Mouse (Mus musculus): ENCODE measurements around the gene Cadps. TPM values are rescaled to one million over a fixed set of nuclear protein-coding genes. Genes with fewer than 3 reads are reported as not detected.

Cadps gene
- total and polyA plus RNA-seq, 3 experiments, result 0.09 to 0.16 TPM; not detected in 1

DNA sequence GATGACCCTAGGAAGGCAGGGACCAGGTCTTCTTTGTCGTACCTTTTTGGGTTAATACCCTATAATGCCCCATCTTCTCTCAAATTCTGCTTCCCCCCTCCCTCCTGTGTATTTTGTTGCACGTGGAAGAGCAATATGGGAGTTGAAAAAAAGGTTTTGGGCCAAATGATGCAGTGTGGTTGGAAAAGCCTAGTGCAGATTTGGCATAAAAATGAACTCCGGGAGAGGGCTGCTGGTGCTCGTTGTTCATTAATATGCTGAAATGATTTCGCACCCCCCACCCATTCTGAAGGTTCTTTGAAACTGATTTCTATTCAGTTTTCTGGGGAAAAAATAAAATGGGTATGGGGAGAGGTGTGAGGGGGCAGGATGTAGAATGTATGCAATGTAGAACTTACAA lies 295.6 kb downstream of the Cadps start:
- H3K79me2 ChIP-seq (replicated peaks; ENCODE audit: control insufficient read depth, insufficient read depth, low read length), result no peaks in the 10 kb centered on the region
- no peaks in the 10 kb centered on the region for H3K27me3 ChIP-seq (ENCODE audit: control insufficient read depth, insufficient read depth, low read length)
- H3K4me1 ChIP-seq (ENCODE audit: control insufficient read depth, insufficient read depth, low read length), result no peaks in the 10 kb centered on the region
- intact Hi-C loops (cut with DNase I), result no loop called here
- H3K36me3 ChIP-seq (ENCODE audit: control insufficient read depth, insufficient read depth, low read length), result no peaks in the 10 kb centered on the region
- no peak overlapping the region for H3K4me3 ChIP-seq
- no peak for TF ChIP-seq EP300 (IDR thresholded peaks at IDR 0.05; ENCODE audit: insufficient read depth, low read depth, low read length)
- no peak for TF ChIP-seq POLR2A (IDR thresholded peaks at IDR 0.05; ENCODE audit: insufficient read depth, low read depth, low read length)
- no peak for TF ChIP-seq CTCF (IDR thresholded peaks at IDR 0.05)
- WGBS, result 67% methylated on average over 5 of the region's 5 CpGs
- H3K27ac ChIP-seq, result no peak overlapping the region
- H3K9ac ChIP-seq (ENCODE audit: low read depth, low read length), result no peak overlapping the region
- DNase-seq, result no peak

DNA sequence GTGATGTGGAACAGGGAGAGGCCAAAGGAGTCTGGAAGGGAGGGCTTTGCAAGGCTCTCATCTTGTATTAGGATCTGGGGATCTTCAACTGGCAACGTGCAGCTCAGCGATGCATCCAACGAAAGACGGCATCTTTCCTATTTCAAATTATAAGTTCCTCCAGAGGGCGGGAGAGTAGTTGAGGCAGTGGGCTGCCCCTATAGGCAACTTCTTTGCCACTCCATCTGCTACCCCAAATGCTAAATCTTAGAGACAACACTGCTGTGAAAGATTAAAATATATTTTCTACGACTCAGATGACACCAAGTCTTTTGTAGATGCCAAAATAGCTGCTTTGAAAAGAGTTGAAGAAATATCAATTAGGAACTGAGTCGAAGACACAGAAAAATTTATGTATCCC lies 315.9 kb downstream of the Cadps start:
- no peaks in the 10 kb centered on the region for H3K36me3 ChIP-seq (ENCODE audit: control insufficient read depth, insufficient read depth, low read length)
- no peaks in the 10 kb centered on the region for H3K27me3 ChIP-seq (ENCODE audit: control insufficient read depth, insufficient read depth, low read length)
- TF ChIP-seq EP300 (IDR thresholded peaks at IDR 0.05; ENCODE audit: insufficient read depth, low read depth, low read length) (no peak), POLR2A (IDR thresholded peaks at IDR 0.05; ENCODE audit: insufficient read depth, low read depth, low read length) (no peak), CTCF (IDR thresholded peaks at IDR 0.05) (no peak)
- H3K27ac ChIP-seq, result no peak overlapping the region
- no peak overlapping the region for H3K4me3 ChIP-seq
- no peak for DNase-seq
- 80% methylated on average over 7 of the region's 7 CpGs for WGBS
- H3K4me1 ChIP-seq (ENCODE audit: control insufficient read depth, insufficient read depth, low read length), result no peaks in the 10 kb centered on the region
- no peak overlapping the region for H3K9ac ChIP-seq (ENCODE audit: low read depth, low read length)
- intact Hi-C loops (cut with DNase I), result no loop called here
- no peaks in the 10 kb centered on the region for H3K79me2 ChIP-seq (replicated peaks; ENCODE audit: control insufficient read depth, insufficient read depth, low read length)

DNA sequence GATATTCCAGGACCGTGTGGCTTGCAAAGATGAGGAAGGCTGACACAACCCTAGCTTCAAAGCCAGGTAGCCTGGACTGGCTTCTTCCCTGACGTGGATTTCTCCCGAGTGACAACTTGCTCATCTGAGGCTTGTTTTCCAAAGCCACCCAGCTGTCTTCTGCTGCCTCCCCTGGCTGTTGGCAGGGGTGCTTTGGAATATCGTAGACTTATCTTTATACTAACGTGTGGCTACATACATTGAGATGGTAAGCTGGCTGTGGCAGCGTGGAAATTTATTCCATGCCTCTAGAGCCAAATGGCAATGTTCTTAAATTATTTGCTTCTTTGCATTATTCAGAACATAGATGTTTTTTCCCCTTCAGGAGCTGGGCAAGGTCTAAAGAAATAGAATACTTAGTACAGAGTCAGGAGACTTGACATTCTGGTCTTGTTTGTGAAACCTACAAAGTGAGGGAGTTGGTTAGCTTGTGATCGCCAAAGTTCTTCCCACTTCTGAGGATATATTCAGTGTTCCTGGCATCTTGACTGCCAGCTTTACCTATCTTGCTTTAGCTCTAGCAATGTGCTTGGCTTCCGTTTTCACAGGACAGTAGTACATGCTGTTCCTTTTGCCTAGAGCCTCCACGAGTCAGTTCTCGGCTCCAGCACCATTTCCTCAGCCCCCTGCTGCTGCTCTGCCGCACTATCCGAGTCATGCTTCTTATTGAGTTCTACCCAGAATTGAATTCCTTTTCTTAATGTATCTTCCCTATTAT lies 318.5 kb downstream of the Cadps start:
- intact Hi-C loops (cut with DNase I), result no loop called here
- Histone ChIP-seq H3K27ac (no peak overlapping the region), H3K27me3 (ENCODE audit: control insufficient read depth, insufficient read depth, low read length) (no peaks in the 10 kb centered on the region), H3K79me2 (replicated peaks; ENCODE audit: control insufficient read depth, insufficient read depth, low read length) (no peaks in the 10 kb centered on the region), H3K36me3 (ENCODE audit: control insufficient read depth, insufficient read depth, low read length) (no peaks in the 10 kb centered on the region), H3K4me3 (no peak overlapping the region), H3K4me1 (ENCODE audit: control insufficient read depth, insufficient read depth, low read length) (no peaks in the 10 kb centered on the region), H3K9ac (ENCODE audit: low read depth, low read length) (no peak overlapping the region)
- no peak for DNase-seq
- 68% methylated on average over 12 of the region's 12 CpGs for WGBS
- TF ChIP-seq POLR2A (IDR thresholded peaks at IDR 0.05; ENCODE audit: insufficient read depth, low read depth, low read length), result no peak
- no peak for TF ChIP-seq CTCF (IDR thresholded peaks at IDR 0.05)
- TF ChIP-seq EP300 (IDR thresholded peaks at IDR 0.05; ENCODE audit: insufficient read depth, low read depth, low read length), result no peak

DNA sequence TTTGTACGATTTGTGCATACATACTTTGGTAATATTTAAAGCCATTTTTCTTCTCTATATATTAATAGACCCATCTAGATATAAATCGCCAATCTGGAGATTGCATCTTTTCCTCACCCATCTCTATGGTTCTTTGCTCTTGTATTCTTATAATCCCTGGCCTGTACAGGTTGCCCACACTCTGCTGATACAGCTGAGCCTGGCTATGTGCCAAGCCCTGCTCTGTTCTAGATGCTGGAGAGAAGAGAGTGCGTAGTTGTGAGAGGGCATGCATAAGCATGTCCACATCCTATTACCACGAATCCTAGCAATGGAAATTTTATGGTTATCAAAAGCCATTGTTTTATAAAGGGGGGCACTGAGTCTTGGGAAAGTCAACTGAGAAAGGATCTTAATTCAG lies 360.7 kb downstream of the Cadps start:
- WGBS, result 64% methylated on average over 4 of the region's 4 CpGs
- H3K79me2 ChIP-seq (replicated peaks; ENCODE audit: control insufficient read depth, insufficient read depth, low read length), result no peaks in the 10 kb centered on the region
- no peaks in the 10 kb centered on the region for H3K4me1 ChIP-seq (ENCODE audit: control insufficient read depth, insufficient read depth, low read length)
- H3K9ac ChIP-seq (ENCODE audit: low read depth, low read length), result no peak overlapping the region
- no peak overlapping the region for H3K27ac ChIP-seq
- TF ChIP-seq CTCF (IDR thresholded peaks at IDR 0.05) (no peak), POLR2A (IDR thresholded peaks at IDR 0.05; ENCODE audit: insufficient read depth, low read depth, low read length) (no peak), EP300 (IDR thresholded peaks at IDR 0.05; ENCODE audit: insufficient read depth, low read depth, low read length) (no peak)
- no peaks in the 10 kb centered on the region for H3K36me3 ChIP-seq (ENCODE audit: control insufficient read depth, insufficient read depth, low read length)
- no peak for DNase-seq
- intact Hi-C loops (cut with DNase I), result no loop called here
- no peak overlapping the region for H3K4me3 ChIP-seq
- no peaks in the 10 kb centered on the region for H3K27me3 ChIP-seq (ENCODE audit: control insufficient read depth, insufficient read depth, low read length)

DNA sequence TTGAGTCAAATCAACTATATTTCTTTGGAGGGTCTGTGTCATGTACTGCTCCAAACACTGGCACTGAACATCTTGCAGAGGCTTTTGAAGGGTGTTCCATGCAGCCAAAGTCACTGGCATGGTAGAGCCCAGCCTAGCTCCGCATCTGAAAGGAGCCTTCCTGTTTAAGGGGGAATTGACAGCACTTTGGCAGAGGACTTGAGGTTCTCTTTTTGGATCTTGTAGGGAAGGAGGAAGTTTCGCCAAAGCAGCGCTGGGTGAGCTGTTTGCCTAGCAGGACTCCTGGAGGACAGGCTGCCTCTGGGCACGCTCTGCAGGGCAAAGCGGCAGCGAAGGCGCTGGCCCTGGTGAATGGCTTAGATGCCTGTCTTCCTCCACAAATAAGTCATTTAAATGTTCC lies 363.2 kb downstream of the Cadps start:
- DNase-seq, result no peak
- Histone ChIP-seq H3K79me2 (replicated peaks; ENCODE audit: control insufficient read depth, insufficient read depth, low read length) (no peaks in the 10 kb centered on the region), H3K27ac (no peak overlapping the region), H3K27me3 (ENCODE audit: control insufficient read depth, insufficient read depth, low read length) (no peaks in the 10 kb centered on the region), H3K36me3 (ENCODE audit: control insufficient read depth, insufficient read depth, low read length) (no peaks in the 10 kb centered on the region), H3K4me3 (no peak overlapping the region), H3K9ac (ENCODE audit: low read depth, low read length) (no peak overlapping the region), H3K4me1 (ENCODE audit: control insufficient read depth, insufficient read depth, low read length) (no peaks in the 10 kb centered on the region)
- intact Hi-C loops (cut with DNase I), result no loop called here
- 52% methylated on average over 7 of the region's 7 CpGs for WGBS
- TF ChIP-seq EP300 (IDR thresholded peaks at IDR 0.05; ENCODE audit: insufficient read depth, low read depth, low read length) (no peak), POLR2A (IDR thresholded peaks at IDR 0.05; ENCODE audit: insufficient read depth, low read depth, low read length) (no peak), CTCF (IDR thresholded peaks at IDR 0.05) (no peak)

DNA sequence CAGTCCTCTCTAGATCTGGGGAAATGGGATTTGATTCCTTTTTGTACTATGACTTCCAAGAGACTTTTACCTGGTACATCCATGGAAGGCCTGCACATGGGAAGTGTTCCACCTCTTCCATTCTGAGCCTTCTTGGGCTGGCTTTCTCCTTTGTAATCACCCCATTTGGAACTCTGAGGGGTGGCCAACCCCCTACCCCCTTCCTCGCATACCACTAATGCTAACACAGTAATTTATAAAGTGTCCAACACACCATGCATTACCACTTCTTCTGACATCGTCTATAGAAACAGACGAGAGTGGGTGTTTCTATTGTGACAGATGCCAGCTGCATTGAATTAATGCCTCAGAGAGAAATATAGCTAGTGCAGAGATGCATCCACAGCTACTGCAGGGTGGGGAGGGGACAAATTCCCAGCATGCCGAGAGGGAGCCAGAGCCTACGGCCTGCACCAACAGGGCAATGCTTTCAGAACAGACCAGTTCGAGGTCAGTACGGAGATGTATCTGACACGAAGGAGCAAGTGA lies 367.8 kb downstream of the Cadps start:
- H3K27me3 ChIP-seq (ENCODE audit: control insufficient read depth, insufficient read depth, low read length), result no peaks in the 10 kb centered on the region
- no peaks in the 10 kb centered on the region for H3K79me2 ChIP-seq (replicated peaks; ENCODE audit: control insufficient read depth, insufficient read depth, low read length)
- no peak for DNase-seq
- H3K4me1 ChIP-seq (ENCODE audit: control insufficient read depth, insufficient read depth, low read length), result no peaks in the 10 kb centered on the region
- 82% methylated on average over 8 of the region's 8 CpGs for WGBS
- no peak overlapping the region for H3K27ac ChIP-seq
- TF ChIP-seq CTCF (IDR thresholded peaks at IDR 0.05) (no peak), EP300 (IDR thresholded peaks at IDR 0.05; ENCODE audit: insufficient read depth, low read depth, low read length) (no peak), POLR2A (IDR thresholded peaks at IDR 0.05; ENCODE audit: insufficient read depth, low read depth, low read length) (no peak)
- no peaks in the 10 kb centered on the region for H3K36me3 ChIP-seq (ENCODE audit: control insufficient read depth, insufficient read depth, low read length)
- H3K9ac ChIP-seq (ENCODE audit: low read depth, low read length), result no peak overlapping the region
- intact Hi-C loops (cut with DNase I), result no loop called here
- no peak overlapping the region for H3K4me3 ChIP-seq

Data from heart, adult 2 months (tissue).